Mouse (Mus musculus): ENCODE measurements around the gene Josd2. TPM values are rescaled to one million over a fixed set of nuclear protein-coding genes. Genes with fewer than 3 reads are reported as not detected.

The Josd2 gene
- total RNA-seq, 2 experiments from 2014 or later: 70.3 to 79.0 TPM

GRCm38 (mm10) chr7:44470696-44471612 is 3.2 kb downstream of the Josd2 start:
- DNase-seq: no peak
- intact Hi-C loops (cut with DNase I): no loop called here

- intact Hi-C loops (cut with DNase I): no loop called here
- DNase-seq: peak; percentile 84 to 90
Observed at GRCm38 (mm10) chr7:44471880-44472557, 4.2 kb downstream of the Josd2 start.

GRCm38 (mm10) chr7:44472558-44472885 is 4.7 kb downstream of the Josd2 start:
- no peak for DNase-seq
- intact Hi-C loops (cut with DNase I): no loop called here

GRCm38 (mm10) chr7:44472961-44473646 is 5.3 kb downstream of the Josd2 start:
- DNase-seq: peak; percentile 85 to 90
- intact Hi-C loops (cut with DNase I): no loop called here

- peak; percentile 87 to 89 for DNase-seq
- intact Hi-C loops (cut with DNase I): no loop called here
Observed at GRCm38 (mm10) chr7:44474419-44474818, 6.6 kb downstream of the Josd2 start.

GRCm38 (mm10) chr7:44475046-44475614 is 7.3 kb downstream of the Josd2 start:
- peak; percentile 32 to 46 for DNase-seq
- intact Hi-C loops (cut with DNase I): loop anchor here (5.0 kb wide), 1 partner anchor 68 kb away; no protein-coding TSS in a partner anchor

GRCm38 (mm10) chr7:44482836-44483435 is 15.2 kb downstream of the Josd2 start:
- intact Hi-C loops (cut with DNase I): no loop called here
- no peak for DNase-seq

GRCm38 (mm10) chr7:44484109-44484508 is 16.3 kb downstream of the Josd2 start:
- DNase-seq: no peak
- intact Hi-C loops (cut with DNase I): loop anchor here (2.0 kb wide), 2 partner anchors 83 to 221 kb away; no protein-coding TSS in a partner anchor

GRCm38 (mm10) chr7:44484841-44485571 is 17.2 kb downstream of the Josd2 start:
- peak; percentile 76 to 87 for DNase-seq
- intact Hi-C loops (cut with DNase I): loop anchor here (2.0 kb wide), 2 partner anchors 84 to 222 kb away; no protein-coding TSS in a partner anchor

- no peak for DNase-seq
- intact Hi-C loops (cut with DNase I): loop anchor here (2.0 kb wide), 2 partner anchors 85 to 223 kb away; no protein-coding TSS in a partner anchor
Observed at GRCm38 (mm10) chr7:44485572-44486195, 17.9 kb downstream of the Josd2 start.

- intact Hi-C loops (cut with DNase I): no loop called here
- no peak for DNase-seq
Observed at GRCm38 (mm10) chr7:44486927-44487575, 19.3 kb downstream of the Josd2 start.

GRCm38 (mm10) chr7:44487936-44488335 is 20.2 kb downstream of the Josd2 start:
- intact Hi-C loops (cut with DNase I): no loop called here
- DNase-seq: no peak

- intact Hi-C loops (cut with DNase I): no loop called here
- DNase-seq: no peak
Observed at GRCm38 (mm10) chr7:44488545-44488944, 20.8 kb downstream of the Josd2 start.

GRCm38 (mm10) chr7:44490281-44490680 is 22.5 kb downstream of the Josd2 start:
- no peak for DNase-seq
- intact Hi-C loops (cut with DNase I): no loop called here

GRCm38 (mm10) chr7:44491391-44491790 is 23.6 kb downstream of the Josd2 start:
- intact Hi-C loops (cut with DNase I): no loop called here
- DNase-seq: no peak

GRCm38 (mm10) chr7:44492166-44492826 is 24.5 kb downstream of the Josd2 start:
- intact Hi-C loops (cut with DNase I): no loop called here
- no peak for DNase-seq

- intact Hi-C loops (cut with DNase I): no loop called here
Observed at GRCm38 (mm10) chr7:44494681-44495080, 26.9 kb downstream of the Josd2 start.

GRCm38 (mm10) chr7:44495086-44495485 is 27.3 kb downstream of the Josd2 start:
- intact Hi-C loops (cut with DNase I): no loop called here
- DNase-seq: no peak

More at GRCm38 (mm10) chr7:44494681-44495080, 26.9 kb downstream of the Josd2 start:
- DNase-seq: no peak

Measured in heart, postnatal 10 days (tissue).